Mouse (Mus musculus): ENCODE measurements at regions not wholly inside any gene's neighbourhood (a gene's known extent, or its start where the extent isn't known, plus 50 kb on each side); places are given as distances from the start of the nearest gene placed in this dataset.

DNA sequence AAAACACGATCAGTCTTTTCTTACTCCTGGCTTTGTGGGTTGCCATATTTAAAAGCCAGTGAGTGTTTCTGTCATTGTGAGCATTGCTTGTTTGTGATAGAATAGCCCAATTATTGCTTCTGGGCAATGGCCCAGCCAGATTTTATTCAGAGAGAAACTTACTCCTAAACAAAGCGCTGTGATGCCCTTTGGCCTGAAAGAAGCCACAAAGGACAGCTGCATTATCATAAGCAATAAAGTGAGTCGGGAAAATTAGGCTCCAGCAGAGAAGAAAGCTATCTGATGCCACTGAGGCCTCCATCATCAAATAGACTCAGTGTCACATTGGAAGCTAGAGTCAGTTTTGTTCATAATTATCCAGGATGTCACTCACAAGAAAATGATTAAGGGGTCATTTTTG is 644.9 kb upstream of the Tle4 start:
- Histone ChIP-seq H3K27me3 (ENCODE audit: insufficient read depth, low read length) (no peaks in the 10 kb centered on the region), H3K4me3 (replicated peaks; ENCODE audit: low read length) (no peak overlapping the region), H3K36me3 (ENCODE audit: insufficient read depth, low read length) (no peaks in the 10 kb centered on the region), H3K4me1 (replicated peaks; ENCODE audit: low read depth, low read length) (no peaks in the 10 kb centered on the region), H3K9me3 (ENCODE audit: low read length) (peaks cover 3% of the 10 kb centered on the region; the same call in 1 of the 2 replicates)
- TF ChIP-seq NANOG (IDR thresholded peaks at IDR 0.05; ENCODE audit: borderline replicate concordance, low read length) (no peak), POU5F1 (IDR thresholded peaks at IDR 0.05; ENCODE audit: borderline replicate concordance, low read length) (no peak), CTCF (conservative IDR thresholded peaks at IDR 0.05; ENCODE audit: low read length) (no peak)

DNA sequence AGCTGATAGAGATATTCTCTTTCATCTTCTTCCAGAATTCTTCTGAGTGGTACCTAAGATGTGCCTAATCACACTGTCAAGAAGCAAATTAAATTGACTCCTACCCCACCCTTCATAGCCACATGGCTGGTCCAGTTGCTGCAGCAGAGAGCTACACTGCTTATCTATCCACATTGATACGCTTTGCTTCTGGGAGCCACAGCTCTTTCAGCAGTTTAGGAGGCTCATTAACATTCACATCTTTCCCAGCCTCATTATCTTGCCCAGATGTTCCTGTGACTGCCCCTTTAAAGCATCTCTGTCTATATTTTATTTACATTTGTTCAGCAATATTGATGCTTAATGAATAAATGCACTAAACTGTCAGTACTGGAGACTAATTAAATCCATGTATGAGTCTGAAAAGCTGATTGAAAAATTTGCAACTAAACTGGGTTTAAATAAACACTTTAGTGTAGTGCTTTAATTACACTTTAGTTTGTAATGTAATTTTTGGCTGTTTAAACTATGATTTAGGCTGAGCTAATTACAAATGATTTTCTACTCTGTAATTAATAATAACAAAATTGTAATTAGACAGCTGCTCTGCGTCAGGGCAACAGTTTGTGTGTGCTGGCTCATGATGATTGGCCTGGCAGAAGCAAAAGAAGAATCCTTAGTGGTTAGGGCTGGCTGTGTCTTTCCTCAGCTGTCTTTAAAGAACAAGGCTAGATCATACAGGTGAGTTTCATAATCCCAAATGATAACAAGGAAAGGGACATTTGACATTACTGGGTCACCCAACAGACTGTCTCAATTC is 632.5 kb upstream of the Tle4 start:
- no peaks in the 10 kb centered on the region for H3K9me3 ChIP-seq (ENCODE audit: low read length)
- TF ChIP-seq POU5F1 (IDR thresholded peaks at IDR 0.05; ENCODE audit: borderline replicate concordance, low read length), result no peak
- TF ChIP-seq CTCF (conservative IDR thresholded peaks at IDR 0.05; ENCODE audit: low read length), result no peak
- TF ChIP-seq NANOG (IDR thresholded peaks at IDR 0.05; ENCODE audit: borderline replicate concordance, low read length), result no peak
- H3K36me3 ChIP-seq (ENCODE audit: insufficient read depth, low read length), result no peaks in the 10 kb centered on the region
- H3K4me3 ChIP-seq (replicated peaks; ENCODE audit: low read length), result no peak overlapping the region
- no peaks in the 10 kb centered on the region for H3K4me1 ChIP-seq (replicated peaks; ENCODE audit: low read depth, low read length)
- H3K27me3 ChIP-seq (ENCODE audit: insufficient read depth, low read length), result no peaks in the 10 kb centered on the region

DNA sequence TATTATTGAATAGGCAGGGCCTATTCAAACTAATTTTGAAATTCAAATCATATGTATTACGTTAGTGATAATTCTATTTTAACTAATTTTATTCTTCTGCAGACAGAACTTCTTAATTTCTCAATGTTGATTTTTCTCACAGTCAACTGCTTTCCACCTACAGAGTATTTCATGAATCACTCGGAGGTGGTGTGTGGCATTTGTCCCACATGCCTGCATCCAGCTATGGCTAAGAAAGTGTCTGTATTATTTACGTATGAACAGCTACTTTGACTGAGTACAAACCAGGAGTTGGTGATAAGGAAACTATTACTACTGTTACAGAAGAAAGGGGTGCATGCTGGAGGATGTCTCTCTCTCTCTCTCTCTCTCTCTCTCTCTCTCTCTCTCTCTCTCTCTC is 619.5 kb upstream of the Tle4 start:
- Histone ChIP-seq H3K36me3 (ENCODE audit: insufficient read depth, low read length) (no peaks in the 10 kb centered on the region), H3K27me3 (ENCODE audit: insufficient read depth, low read length) (no peaks in the 10 kb centered on the region), H3K9me3 (ENCODE audit: low read length) (no peaks in the 10 kb centered on the region), H3K4me3 (replicated peaks; ENCODE audit: low read length) (no peak overlapping the region), H3K4me1 (replicated peaks; ENCODE audit: low read depth, low read length) (no peaks in the 10 kb centered on the region)
- TF ChIP-seq CTCF (conservative IDR thresholded peaks at IDR 0.05; ENCODE audit: low read length) (no peak), POU5F1 (IDR thresholded peaks at IDR 0.05; ENCODE audit: borderline replicate concordance, low read length) (no peak), NANOG (IDR thresholded peaks at IDR 0.05; ENCODE audit: borderline replicate concordance, low read length) (no peak)

DNA sequence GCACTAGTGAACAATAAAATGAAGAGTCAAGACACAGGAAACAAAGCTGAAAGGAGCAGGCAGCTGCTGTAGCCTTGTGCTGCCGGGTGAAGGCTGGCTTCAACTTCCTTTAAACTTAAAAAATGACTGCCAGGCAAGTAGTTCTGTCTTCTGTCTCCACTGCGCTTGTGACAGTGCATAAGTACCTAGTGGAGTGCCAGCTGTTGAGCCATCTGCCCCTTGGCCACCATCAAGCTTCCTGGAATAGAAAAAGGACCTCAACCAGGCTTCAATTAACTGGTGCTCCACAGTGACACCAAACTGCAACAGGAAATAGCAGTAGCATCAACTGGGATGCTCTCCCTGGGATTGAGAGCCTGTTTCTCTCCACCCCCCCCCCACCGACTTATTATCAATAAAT is 616.8 kb upstream of the Tle4 start:
- Histone ChIP-seq H3K27me3 (ENCODE audit: insufficient read depth, low read length) (no peaks in the 10 kb centered on the region), H3K4me3 (replicated peaks; ENCODE audit: low read length) (no peak overlapping the region), H3K9me3 (ENCODE audit: low read length) (no peaks in the 10 kb centered on the region), H3K36me3 (ENCODE audit: insufficient read depth, low read length) (no peaks in the 10 kb centered on the region), H3K4me1 (replicated peaks; ENCODE audit: low read depth, low read length) (no peaks in the 10 kb centered on the region)
- TF ChIP-seq CTCF (conservative IDR thresholded peaks at IDR 0.05; ENCODE audit: low read length) (no peak), POU5F1 (IDR thresholded peaks at IDR 0.05; ENCODE audit: borderline replicate concordance, low read length) (no peak), NANOG (IDR thresholded peaks at IDR 0.05; ENCODE audit: borderline replicate concordance, low read length) (no peak)

DNA sequence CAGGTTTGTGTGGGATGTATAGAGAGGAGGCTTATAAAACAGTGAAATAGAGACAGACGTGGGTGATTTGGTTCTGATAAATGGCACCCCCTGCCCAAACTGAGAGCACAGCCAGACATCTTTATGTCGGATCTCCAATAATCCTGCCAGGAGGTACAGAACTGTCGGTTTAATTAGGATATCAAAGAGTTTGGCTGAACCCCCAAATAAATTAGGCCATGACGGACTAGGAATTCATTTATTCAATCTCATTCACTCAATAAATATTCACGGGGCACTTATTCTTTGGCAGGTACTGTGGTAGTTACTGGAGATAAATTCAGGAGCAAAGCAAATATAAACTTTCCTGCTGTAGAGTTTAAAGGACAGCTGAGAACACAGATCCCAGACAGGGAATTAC is 615.0 kb upstream of the Tle4 start:
- Histone ChIP-seq H3K27me3 (ENCODE audit: insufficient read depth, low read length) (no peaks in the 10 kb centered on the region), H3K4me3 (replicated peaks; ENCODE audit: low read length) (no peak overlapping the region), H3K9me3 (ENCODE audit: low read length) (no peaks in the 10 kb centered on the region), H3K4me1 (replicated peaks; ENCODE audit: low read depth, low read length) (no peaks in the 10 kb centered on the region), H3K36me3 (ENCODE audit: insufficient read depth, low read length) (no peaks in the 10 kb centered on the region)
- TF ChIP-seq NANOG (IDR thresholded peaks at IDR 0.05; ENCODE audit: borderline replicate concordance, low read length) (no peak), CTCF (conservative IDR thresholded peaks at IDR 0.05; ENCODE audit: low read length) (no peak), POU5F1 (IDR thresholded peaks at IDR 0.05; ENCODE audit: borderline replicate concordance, low read length) (no peak)

DNA sequence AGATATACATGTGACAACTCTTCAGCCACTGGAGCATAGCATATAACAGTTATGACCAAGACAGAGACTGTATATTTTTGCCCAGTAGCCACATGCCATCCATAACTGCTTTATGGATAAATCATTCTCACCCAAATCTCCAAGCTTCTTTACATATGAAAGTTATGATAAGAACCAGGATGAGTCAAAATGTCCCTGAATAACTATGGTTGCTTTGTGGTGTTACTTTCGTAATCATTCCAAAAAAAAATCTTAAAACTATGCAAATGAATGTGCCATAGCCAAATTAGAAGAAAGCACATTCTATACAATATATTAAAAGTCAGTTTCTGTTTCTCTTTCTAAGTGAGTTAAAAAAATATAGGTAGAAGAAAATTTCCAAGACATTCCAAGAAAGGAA is 605.2 kb upstream of the Tle4 start:
- TF ChIP-seq POU5F1 (IDR thresholded peaks at IDR 0.05; ENCODE audit: borderline replicate concordance, low read length), result no peak
- no peak for TF ChIP-seq NANOG (IDR thresholded peaks at IDR 0.05; ENCODE audit: borderline replicate concordance, low read length)
- no peak for TF ChIP-seq CTCF (conservative IDR thresholded peaks at IDR 0.05; ENCODE audit: low read length)
- Histone ChIP-seq H3K4me1 (replicated peaks; ENCODE audit: low read depth, low read length) (no peaks in the 10 kb centered on the region), H3K9me3 (ENCODE audit: low read length) (peaks cover 11% of the 10 kb centered on the region; the same call in 1 of the 2 replicates), H3K36me3 (ENCODE audit: insufficient read depth, low read length) (no peaks in the 10 kb centered on the region), H3K27me3 (ENCODE audit: insufficient read depth, low read length) (no peaks in the 10 kb centered on the region), H3K4me3 (replicated peaks; ENCODE audit: low read length) (no peak overlapping the region)

DNA sequence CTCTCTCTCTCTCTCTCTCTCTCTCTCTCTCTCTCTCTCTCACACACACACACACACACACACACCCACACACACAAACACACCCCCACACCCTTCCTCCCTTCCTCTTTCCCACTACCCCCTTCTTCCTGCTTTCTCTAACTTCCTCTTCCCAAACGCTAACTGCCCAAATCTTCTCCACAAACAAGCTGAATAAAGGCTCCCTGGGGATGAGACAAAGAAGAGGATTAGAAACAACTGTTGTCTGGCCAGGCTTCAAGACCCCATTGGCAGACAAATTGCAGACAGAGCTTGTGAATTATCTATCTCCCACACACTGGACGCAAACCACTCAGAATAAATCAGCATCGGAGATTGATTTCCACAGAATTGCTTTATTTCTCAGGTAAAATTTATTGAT is 603.4 kb upstream of the Tle4 start:
- no peak for TF ChIP-seq NANOG (IDR thresholded peaks at IDR 0.05; ENCODE audit: borderline replicate concordance, low read length)

DNA sequence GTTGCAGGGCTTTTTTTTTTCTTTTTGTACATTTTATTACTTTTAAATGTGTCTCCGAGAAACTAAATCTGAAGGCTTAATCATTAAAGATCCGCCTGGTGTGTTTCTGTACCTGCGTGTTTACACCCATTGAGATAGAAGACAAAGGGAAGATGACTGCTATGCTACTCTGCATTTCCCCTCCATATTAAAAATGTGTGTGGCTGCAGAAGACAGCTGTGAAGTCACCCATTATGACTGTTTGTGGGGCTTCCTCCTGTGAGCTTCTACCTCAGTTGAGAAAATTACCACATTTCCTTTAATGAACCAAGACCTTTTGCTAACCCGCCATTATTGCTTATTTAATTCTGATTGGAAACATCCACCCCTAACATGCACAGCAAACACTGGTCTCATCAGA is 602.9 kb upstream of the Tle4 start:
- H3K36me3 ChIP-seq (ENCODE audit: insufficient read depth, low read length), result no peaks in the 10 kb centered on the region
- H3K4me3 ChIP-seq (replicated peaks; ENCODE audit: low read length), result no peak overlapping the region
- no peaks in the 10 kb centered on the region for H3K27me3 ChIP-seq (ENCODE audit: insufficient read depth, low read length)
- TF ChIP-seq CTCF (conservative IDR thresholded peaks at IDR 0.05; ENCODE audit: low read length) (no peak), NANOG (IDR thresholded peaks at IDR 0.05; ENCODE audit: borderline replicate concordance, low read length) (no peak), POU5F1 (IDR thresholded peaks at IDR 0.05; ENCODE audit: borderline replicate concordance, low read length) (no peak)
- no peaks in the 10 kb centered on the region for H3K4me1 ChIP-seq (replicated peaks; ENCODE audit: low read depth, low read length)
- H3K9me3 ChIP-seq (ENCODE audit: low read length), result peaks cover 11% of the 10 kb centered on the region; the same call in 1 of the 2 replicates

More for the DNA sequence above, 603.4 kb upstream of the Tle4 start:
- H3K27me3 ChIP-seq (ENCODE audit: insufficient read depth, low read length), result no peaks in the 10 kb centered on the region
- H3K9me3 ChIP-seq (ENCODE audit: low read length), result peaks cover 11% of the 10 kb centered on the region; the same call in 1 of the 2 replicates
- H3K36me3 ChIP-seq (ENCODE audit: insufficient read depth, low read length), result no peaks in the 10 kb centered on the region
- H3K4me1 ChIP-seq (replicated peaks; ENCODE audit: low read depth, low read length), result no peaks in the 10 kb centered on the region
- H3K4me3 ChIP-seq (replicated peaks; ENCODE audit: low read length), result no peak overlapping the region

DNA sequence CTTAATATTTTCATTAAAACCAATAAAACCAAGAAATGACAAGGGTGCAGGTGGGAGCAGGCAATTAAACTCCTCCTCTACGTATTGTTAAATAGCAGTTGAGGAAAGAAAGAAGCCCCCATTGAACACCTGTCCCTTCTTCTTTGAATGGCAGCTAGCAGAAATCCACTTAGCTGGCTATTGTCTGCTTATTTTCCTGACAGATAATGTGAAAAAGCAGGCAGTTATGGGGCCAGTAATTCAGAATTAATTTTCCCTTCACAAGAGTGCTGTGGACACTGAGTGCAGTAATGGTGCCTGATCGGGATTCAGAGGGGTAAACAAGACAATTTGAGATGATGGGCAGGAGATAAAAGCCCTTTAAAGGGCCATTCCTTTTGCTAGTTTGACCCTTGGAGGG is 602.5 kb upstream of the Tle4 start:
- TF ChIP-seq CTCF (conservative IDR thresholded peaks at IDR 0.05; ENCODE audit: low read length) (no peak), NANOG (IDR thresholded peaks at IDR 0.05; ENCODE audit: borderline replicate concordance, low read length) (no peak), POU5F1 (IDR thresholded peaks at IDR 0.05; ENCODE audit: borderline replicate concordance, low read length) (no peak)
- H3K4me3 ChIP-seq (replicated peaks; ENCODE audit: low read length), result no peak overlapping the region
- no peaks in the 10 kb centered on the region for H3K4me1 ChIP-seq (replicated peaks; ENCODE audit: low read depth, low read length)
- H3K27me3 ChIP-seq (ENCODE audit: insufficient read depth, low read length), result no peaks in the 10 kb centered on the region
- H3K36me3 ChIP-seq (ENCODE audit: insufficient read depth, low read length), result no peaks in the 10 kb centered on the region
- peaks cover 8% of the 10 kb centered on the region; the same call in 1 of the 2 replicates for H3K9me3 ChIP-seq (ENCODE audit: low read length)
